Mouse (Mus musculus): ENCODE results near the gene C4b. TPM values are rescaled to one million over a fixed set of nuclear protein-coding genes. Genes with fewer than 3 reads are reported as not detected.
"Not testable (repeated sequence)": the region's sequence is repeated elsewhere in the genome, so short reads cannot be mapped to it uniquely, and the experiment has no call there.

The C4b gene
- total RNA-seq, 2 experiments from 2014 or later = 2.0 to 3.3 TPM

DNA sequence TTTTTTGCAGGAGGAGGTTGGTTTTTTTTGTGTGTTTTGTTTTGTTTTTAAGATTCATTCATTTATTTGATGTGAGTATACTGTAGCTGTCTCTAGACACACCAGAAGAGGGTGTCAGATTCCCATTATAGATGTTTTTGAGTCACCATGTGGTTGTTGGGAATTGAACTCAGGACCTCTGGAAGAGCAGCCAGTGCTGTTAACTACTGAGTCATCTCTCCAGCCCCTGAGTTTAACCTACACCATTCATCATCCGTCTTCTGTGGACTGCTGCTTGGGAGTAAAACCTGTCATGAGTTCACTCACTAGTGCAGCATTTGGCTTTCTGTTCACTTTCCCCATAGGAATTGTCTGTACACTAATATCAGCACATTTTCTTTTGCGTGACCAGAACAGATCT lies 37.2 kb downstream of the C4b start:
- not testable (repeated sequence) for DNase-seq

DNA sequence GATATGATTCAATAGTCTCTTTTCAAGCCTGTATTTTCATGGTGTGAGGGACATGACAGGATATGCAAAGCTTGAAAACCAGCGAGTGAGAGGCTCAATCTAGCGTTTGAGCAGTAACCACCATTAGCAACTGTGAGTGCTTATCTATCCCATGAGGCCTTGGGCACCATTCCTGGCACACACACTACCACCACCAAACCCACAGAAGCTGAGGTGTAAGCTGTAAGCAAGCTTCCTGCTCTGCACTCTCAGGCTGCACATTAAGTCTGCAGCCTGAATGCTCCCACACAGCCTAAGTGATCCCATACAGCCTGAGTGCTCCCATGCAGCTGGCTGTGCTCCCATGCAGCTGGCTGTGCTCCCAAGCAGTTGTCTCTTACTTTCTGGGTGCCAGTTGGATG lies 43.0 kb downstream of the C4b start:
- DNase-seq = no peak

DNA sequence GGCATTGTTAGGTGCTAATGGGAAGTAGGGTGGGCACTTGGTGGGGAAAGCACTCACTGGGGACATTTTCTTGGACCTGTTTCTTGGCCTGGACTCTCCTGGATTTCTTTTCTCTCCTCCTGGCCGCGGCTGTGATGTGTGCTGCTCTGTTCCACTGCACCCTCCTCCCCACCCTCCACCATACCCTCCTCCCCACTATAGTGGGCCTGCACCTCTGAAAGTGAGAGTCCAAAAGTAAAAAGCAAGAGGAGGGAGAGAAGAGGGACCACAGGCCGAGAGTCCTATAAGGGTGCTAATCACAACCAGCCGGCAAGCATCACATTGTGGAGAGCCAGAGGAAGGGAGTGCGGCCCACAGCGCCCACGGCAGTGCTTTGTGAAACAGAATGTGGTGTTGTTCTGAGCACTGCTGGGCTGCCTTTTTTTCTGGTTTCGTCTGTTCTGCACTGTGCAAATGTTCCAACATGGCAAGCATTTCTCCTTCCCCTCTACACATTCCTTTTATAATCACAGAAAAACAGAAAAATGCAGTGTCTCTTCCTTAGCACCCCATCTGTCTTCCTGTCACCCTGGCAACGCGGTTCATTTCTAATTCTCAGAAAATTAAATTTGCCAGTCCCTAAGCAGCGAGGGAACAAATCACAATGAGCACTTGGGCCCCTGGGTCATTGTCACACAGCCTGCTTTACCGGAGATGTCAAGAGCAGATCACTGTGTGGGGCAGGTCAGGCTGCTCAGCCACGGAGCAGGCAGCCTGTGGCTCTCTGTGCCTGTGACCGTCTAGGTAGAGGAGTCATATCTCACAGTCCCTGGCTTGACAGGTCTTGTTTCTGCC lies 43.9 kb downstream of the C4b start:
- DNase-seq = no peak

DNA sequence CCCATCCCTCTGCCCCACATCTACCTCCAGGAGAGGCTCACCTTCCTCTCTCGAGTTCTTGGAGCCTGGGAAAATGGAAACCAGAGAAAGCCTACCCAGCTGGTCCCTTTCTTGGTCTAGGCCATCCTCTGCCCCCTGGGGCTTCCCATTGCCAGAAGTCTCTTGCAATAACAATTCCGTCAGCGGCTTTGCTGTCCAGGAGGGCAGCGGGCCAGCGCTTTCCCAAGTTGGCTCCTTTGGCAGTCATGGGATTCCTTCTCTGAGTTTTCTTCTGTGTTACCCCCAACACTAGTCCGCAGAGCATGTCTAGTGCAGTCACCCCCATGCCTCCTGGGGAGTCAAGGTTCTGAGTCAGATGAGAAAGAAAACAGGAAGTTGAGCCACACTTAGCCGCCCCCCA lies 50.8 kb downstream of the C4b start:
- DNase-seq = peak; percentile 86

DNA sequence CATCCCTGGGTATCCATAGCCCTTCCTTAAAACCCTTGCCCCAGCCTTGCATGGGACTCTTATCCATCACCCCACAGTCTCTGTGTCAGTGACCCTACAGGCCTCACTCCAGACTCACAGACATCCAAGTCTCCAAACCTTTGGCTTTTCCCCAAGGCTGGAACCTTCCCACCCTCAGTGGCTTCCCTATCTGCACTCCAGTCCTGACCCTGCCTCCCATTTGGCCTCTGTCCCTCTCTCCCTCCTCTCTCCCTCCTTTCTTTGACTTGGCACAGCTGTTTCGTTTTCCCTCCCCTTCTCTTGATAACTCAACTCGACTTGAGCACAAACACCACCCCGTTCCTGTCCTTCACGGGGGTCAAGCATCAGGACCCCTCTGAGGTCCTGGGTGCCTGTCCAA lies 53.2 kb downstream of the C4b start:
- DNase-seq = peak; percentile 43

DNA sequence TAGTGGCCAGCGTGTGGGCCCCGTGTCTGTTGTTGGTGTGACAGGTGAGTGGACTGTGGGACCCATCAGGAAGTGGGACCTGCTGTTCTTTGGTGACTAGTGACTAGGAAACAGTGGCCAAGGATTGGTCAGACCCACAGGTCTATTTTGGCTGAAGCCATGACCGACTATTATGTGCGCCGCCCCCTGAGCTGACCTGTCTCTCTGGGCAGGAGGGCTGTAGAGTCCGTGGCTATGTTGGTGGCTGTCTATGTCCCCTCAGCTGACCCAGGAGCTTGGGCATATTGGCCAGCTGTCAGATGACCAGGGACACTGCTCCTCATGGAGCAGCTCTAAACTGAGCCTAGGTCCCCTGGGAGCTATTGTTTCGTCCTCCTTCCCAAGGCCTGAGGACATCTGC lies 54.8 kb downstream of the C4b start:
- DNase-seq = no peak

DNA sequence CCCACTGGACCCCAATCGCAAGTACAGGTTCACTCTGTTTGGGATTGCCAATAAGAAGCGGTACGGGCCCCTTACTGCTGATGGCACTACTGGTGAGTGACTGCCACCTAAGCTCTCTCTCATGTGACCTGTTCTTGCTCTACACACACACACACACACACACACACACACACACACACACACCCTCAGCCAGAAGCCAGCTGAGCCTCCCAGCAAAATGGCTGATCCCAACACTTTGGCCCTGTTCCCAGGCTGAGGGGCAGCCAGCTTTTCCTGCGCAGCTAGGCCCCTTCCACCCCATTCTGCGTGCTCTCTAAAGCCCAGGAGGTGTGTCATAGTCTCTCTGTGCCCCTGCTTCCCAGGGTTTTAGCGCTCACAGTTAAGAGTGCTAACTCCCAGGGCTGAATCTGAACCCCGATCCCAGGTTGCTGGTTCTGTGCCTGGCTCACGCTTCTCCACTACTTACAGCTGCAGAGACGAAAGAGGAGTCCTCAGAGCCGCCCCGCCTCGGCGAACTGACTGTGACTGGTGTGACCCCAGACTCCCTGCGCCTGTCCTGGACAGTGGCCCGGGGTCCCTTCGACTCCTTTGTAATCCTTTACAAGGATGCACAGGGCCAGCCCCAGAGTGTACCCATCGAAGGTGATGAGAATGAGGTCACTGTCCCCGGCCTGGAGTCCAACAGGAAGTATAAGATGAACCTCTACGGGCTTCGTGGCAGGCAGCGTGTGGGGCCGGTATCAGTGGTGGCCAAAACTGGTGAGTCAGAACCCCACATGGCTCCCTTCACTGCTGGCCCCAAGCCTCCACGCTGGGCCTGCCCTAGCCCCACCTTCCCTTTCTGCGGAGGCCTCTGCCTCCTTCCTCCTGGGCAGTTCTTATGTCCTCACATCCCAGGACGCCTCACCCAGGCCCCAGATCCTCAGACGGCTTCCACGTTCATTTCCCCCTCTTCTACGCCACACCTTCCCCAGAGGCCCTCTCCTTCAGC lies 58.3 kb downstream of the C4b start:
- DNase-seq = peak; percentile 85

DNA sequence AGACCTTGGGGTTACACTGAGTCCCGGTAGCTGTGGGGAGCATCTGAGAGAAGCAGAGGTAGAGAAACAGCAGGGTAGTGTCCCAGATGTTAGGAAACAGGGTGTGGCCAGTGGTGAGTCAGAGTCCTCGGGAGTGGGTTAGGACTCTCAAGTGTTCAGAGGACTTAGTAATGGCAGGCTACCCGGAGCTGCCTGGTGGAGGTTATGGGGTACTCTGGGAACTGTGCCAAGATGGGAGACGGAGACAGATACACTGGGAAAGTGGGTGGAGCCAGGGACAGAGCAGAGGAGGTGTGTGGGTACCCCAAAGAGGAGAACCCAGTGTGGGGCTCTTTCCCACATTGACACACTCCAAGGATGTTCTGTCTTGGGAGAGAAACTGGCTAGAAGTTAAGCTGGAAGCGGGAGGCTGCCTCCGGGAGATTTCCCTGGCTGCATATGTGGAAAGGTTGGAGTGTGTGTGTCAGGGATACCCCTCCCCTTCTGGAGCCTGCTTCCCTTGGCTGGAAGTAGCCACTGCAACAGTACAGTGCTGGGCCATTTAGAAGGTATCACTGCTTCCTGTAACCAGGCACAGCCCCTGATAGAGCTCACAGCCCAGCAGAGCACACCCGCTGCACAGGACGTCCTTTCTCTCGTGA lies 59.3 kb downstream of the C4b start:
- no peak for DNase-seq

DNA sequence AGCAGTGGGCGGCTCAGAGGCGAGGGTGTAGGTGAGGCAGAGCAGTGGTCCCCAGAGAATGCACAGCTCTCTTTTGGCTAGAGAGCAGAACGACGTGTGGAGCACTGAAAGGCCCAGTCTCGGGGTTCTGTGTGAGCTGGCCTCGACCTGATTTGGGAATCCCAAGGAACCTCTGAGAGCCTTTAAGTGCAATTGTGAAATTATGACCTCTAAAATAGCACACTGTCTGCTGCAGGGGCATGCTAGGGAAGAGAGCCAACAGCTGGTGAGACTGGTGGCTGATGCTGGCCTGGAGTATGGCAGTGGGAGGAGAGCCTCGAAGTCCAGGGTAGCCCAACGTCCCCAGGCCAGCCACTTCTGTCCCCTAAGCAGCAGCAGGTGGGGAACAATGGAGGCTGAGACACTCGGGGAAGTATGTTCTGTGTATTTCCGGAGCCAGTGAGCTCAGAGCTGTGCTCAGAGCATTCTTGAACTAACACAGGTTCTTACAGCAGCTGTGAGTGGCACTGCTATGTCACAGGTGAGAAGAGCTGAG lies 59.9 kb downstream of the C4b start:
- DNase-seq = no peak

DNA sequence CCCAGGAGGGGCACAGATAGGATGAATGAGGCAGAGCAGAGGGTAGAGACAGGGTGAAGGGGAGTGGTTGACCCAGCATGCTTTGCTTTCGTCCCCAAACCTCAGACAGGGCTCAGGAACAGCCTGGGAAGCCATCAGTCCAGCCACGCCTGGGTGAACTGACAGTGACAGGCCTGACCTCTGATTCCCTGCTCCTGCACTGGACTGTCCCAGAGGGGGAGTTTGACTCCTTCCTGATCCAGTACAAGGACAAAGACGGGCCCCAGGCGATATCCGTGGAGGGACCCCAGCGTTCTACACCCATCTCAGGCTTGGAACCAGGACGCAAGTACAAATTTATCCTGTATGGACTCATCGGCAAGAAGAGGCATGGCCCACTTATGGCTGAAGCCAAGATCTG lies 60.5 kb downstream of the C4b start:
- no peak for DNase-seq

DNA sequence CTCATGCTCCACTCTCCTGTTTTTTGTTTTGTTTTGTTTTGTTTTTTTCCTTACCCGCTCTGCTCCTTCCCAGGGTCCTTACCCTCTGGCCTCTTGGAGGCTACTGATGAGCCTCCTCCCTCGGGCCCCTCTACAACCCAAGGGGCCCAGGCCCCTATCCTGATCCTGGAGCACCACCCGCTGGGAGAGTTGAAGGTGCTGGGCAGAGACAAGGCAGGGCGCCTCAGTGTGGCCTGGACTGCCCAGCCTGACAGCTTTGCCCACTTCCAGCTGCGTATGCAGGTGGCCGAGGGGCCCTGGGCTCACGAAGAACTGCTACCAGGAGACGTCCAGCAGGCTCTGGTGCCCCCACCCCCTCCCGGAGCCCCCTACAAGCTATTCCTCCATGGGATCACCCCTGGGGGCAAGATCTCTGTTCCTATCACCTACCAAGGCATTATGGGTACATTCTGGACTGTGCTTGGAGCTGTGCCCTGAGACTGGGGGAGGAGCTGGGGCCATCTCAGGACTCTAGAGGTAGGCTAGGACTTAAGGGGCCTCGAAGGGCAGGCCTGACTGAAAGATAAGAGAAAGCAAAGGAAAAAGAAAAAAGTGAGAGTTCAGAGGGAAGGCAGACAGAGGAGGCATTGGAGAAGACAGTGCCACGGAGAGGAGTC lies 61.7 kb downstream of the C4b start:
- DNase-seq = no peak

DNA sequence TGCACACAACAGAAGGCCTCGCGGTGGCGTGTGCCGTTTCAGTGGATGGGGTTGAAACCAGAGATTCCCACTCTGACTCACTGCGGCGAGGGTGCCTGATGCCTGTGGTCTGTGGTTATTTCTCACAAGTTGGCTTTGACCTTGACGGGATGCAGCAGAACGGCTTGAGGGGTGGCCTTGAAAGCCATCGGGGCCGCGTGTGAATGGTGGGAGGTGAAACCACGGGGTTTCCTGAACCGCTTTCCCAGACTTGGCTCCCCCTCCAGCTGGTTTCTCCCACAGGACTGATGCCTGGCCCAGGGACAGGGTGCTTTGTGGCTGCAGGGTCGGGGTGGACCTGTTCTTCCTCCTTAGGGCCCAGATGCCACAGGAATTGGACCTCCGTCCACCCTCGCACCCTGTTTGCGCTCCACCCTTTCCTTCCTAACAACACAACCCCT lies 62.5 kb downstream of the C4b start:
- no peak for DNase-seq

DNA sequence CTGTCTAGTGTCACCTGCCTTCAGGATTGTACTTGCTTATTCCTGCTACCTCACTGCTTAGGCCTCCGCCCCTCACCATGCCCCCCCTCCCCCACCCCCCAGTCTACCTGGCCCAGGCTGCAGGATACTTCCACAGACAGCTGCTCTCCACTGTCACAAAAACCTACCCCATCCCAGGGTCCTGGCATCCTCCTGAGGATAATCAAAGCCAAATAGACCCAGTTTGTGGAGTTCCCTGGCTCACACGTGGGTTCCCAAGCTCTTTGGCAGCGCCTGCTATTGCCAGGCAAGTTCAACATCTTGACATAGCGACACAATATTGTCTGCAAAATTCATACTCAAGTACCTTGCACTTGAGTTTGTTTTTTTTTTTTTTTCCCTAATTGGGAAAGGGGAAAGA lies 63.1 kb downstream of the C4b start:
- DNase-seq = no peak

DNA sequence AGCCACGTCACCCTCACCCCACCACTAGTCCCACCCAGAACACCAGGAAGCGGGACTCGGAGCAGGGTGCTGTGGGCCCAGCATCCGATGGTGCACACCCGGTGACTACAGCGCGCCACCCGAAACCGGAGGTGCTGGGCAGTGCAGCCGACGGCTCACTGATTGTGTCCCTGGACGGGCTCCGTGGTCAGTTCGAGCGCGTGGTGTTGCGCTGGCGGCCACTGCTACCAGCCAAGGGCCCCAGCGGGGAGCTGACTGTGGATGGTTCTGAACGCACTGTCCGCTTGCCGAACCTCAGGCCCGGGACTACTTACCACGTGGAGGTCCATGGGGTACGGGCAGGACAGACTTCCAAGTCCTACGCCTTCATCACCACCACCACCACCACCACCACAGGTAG lies 63.5 kb downstream of the C4b start:
- DNase-seq = no peak

Small RNAs within 50 kb of the gene (microRNA-seq; reads per million reads assigned to microRNA genes)
- gene Gm27471 = 0 reads per million in 2 experiments

Other genes starting within 250 kb of the C4b start
- not detected for gene Btnl6, start 226.5 kb downstream of the C4b start, total RNA-seq (2021)
- 10 to 100 TPM; 14.4 to 22.2 TPM for gene Notch4, start 179.6 kb downstream of the C4b start, total RNA-seq (2021)
- 1 to 10 TPM; 3.2 to 5.0 TPM for gene Gpsm3, start 154.1 kb downstream of the C4b start, total RNA-seq (2021)
- 10 to 100 TPM; 24.2 to 30.9 TPM for gene Pbx2, start 152.6 kb downstream of the C4b start, total RNA-seq (2021)
- 1 to 10 TPM; 1.1 to 1.4 TPM for gene Ager, start 146.0 kb downstream of the C4b start, total RNA-seq (2021)
- gene Rnf5, start 140.2 kb downstream of the C4b start, total RNA-seq (2021) = 10 to 100 TPM; 19.8 to 21.8 TPM
- 10 to 100 TPM; 38.0 to 39.4 TPM for gene Agpat1, start 139.6 kb downstream of the C4b start, total RNA-seq (2021)
- gene Egfl8, start 127.9 kb downstream of the C4b start, total RNA-seq (2021) = 10 to 100 TPM; 13.8 to 15.2 TPM
- gene Ppt2, start 115.4 kb downstream of the C4b start, total RNA-seq (2021) = 10 to 100 TPM; 32.6 to 33.7 TPM
- under 1 TPM; 0.61 to 0.63 TPM for gene Prrt1, start 114.3 kb downstream of the C4b start, total RNA-seq (2021)
- gene Fkbpl, start 99.1 kb downstream of the C4b start, total RNA-seq (2021) = 1 to 10 TPM; 4.5 to 4.7 TPM
- 10 to 100 TPM; 12.7 to 14.4 TPM for gene Atf6b, start 96.7 kb downstream of the C4b start, total RNA-seq (2021)
- gene Tnxb, start 73.3 kb downstream of the C4b start, total RNA-seq (2021) = 100 to 1,000 TPM in 1 of 2 experiments, 10 to 100 TPM in 1; 90.2 to 123 TPM
- under 1 TPM; 0.31 to 0.36 TPM for gene Cyp21a1, start 60.7 kb upstream of the C4b start, total RNA-seq (2021)
- 1 to 10 TPM; 8.9 to 9.0 TPM for gene Stk19, start 93.1 kb upstream of the C4b start, total RNA-seq (2021)
- 10 to 100 TPM; 12.3 to 15.3 TPM for gene Dxo, start 93.1 kb upstream of the C4b start, total RNA-seq (2021)
- gene Skiv2l, start 106.3 kb upstream of the C4b start, total RNA-seq (2021) = 10 to 100 TPM; 19.6 to 22.2 TPM
- gene Nelfe, start 106.5 kb upstream of the C4b start, total RNA-seq (2021) = 10 to 100 TPM; 13.7 to 17.3 TPM
- 1 to 10 TPM; 1.9 to 4.1 TPM for gene Cfb, start 118.6 kb upstream of the C4b start, total RNA-seq (2021)
- 1 to 10 TPM; 4.6 to 7.3 TPM for gene Zbtb12, start 135.6 kb upstream of the C4b start, total RNA-seq (2021)
- not detected for gene Gm20547, start 138.2 kb upstream of the C4b start, total RNA-seq (2021)
- 1 to 10 TPM; 4.3 to 5.6 TPM for gene C2, start 154.4 kb upstream of the C4b start, total RNA-seq (2021)
- gene Ehmt2, start 154.6 kb upstream of the C4b start, total RNA-seq (2021) = 10 to 100 TPM; 40.9 to 53.7 TPM
- not detected for gene Slc44a4, start 170.6 kb upstream of the C4b start, total RNA-seq (2021)
- gene Neu1, start 187.4 kb upstream of the C4b start, total RNA-seq (2021) = 1 to 10 TPM; 8.3 to 8.9 TPM
- gene Hspa1b, start 215.4 kb upstream of the C4b start, total RNA-seq (2021) = 1 to 10 TPM; 2.2 to 4.3 TPM
- not detected for gene Gm20481, start 226.0 kb upstream of the C4b start, total RNA-seq (2021)
- 1 to 10 TPM; 3.8 to 6.4 TPM for gene Hspa1a, start 228.3 kb upstream of the C4b start, total RNA-seq (2021)
- 1 to 10 TPM; 6.2 to 9.9 TPM for gene Hspa1l, start 228.8 kb upstream of the C4b start, total RNA-seq (2021)
- 10 to 100 TPM; 24.7 to 28.2 TPM for gene Lsm2, start 238.0 kb upstream of the C4b start, total RNA-seq (2021)

Data from gastrocnemius, postnatal 10 days (tissue).